Mouse (Mus musculus): ENCODE data around the gene Gm10260. TPM values are rescaled to one million over a fixed set of nuclear protein-coding genes. Genes with fewer than 3 reads are reported as not detected.

The Gm10260 gene
- 3.4 and 6.9 TPM in 2 replicates for polyA plus RNA-seq (2015; fragmentation: Nextera tagmentation; extraction: Ambion mirVana)

DNA sequence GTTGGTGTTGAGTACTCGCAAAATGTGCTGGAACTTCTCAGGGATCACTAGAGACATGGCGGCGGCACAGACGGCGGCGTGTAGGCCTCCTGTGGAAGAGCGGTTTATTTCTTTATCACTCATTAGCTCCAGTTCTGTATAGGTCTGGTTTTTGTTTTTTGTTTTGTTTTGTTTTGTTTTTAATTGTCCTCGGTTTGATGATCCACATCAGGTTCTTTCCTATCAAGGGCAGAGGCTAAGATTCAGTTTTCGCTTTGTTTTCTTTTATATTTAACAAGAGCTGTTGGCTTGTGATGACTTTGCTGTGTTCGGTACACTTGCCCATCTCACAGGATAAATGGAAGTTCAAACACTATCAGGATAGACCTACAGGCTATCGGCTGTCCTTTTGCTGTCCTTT is at the start of gene Gm10260:
Gm10260 (minus strand) TSS at position 101 of the 400 bp plus-strand sequence.
- Histone ChIP-seq H3K27ac (no peak within 1 kb of the TSS), H3K9me3 (replicated peaks) (no peaks in the 10 kb centered on the region), H3K4me3 (replicated peaks) (no peak within 1 kb of the TSS), H3K27me3 (no peaks in the 10 kb centered on the region), H3K36me3 (no peaks in the 10 kb centered on the region), H3K4me2 (no peak within 1 kb of the TSS), H3K4me1 (peaks cover 10% of the 10 kb centered on the region), H3K9ac (no peak within 1 kb of the TSS)
- WGBS: 97% methylated on average over 11 of the region's 11 CpGs
- no peak for ATAC-seq (replicated peaks; ENCODE audit: low FRiP score)

DNA sequence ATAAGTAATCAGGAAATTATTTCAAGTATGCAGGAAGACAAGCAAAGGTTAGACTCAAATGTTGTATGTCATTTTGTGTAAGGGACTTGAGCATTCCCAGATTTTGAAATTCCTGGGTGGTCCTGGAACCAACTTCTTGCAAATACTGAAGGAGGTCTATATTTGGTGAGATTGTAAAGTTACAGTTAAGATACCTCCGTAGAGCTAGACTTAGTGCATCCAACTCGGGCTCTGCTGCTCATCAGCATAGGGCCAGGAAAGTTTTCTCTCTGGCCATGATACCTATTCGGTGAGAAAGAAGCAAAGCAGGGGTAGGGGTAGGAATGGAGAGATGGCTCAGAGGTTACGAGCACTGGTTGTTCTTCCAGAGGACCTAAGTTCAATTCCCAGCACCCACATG is 49.4 kb upstream of the Gm10260 start:
- H3K9ac ChIP-seq: no peak overlapping the region
- H3K36me3 ChIP-seq: no peaks in the 10 kb centered on the region
- WGBS: 83% methylated on average over 4 of the region's 4 CpGs
- H3K4me1 ChIP-seq: peaks cover 11% of the 10 kb centered on the region
- no peak overlapping the region for H3K4me3 ChIP-seq (replicated peaks)
- H3K4me2 ChIP-seq: no peak overlapping the region
- no peak for ATAC-seq (replicated peaks; ENCODE audit: low FRiP score)
- H3K27me3 ChIP-seq: no peaks in the 10 kb centered on the region
- no peaks in the 10 kb centered on the region for H3K9me3 ChIP-seq (replicated peaks)
- H3K27ac ChIP-seq: no peak overlapping the region

DNA sequence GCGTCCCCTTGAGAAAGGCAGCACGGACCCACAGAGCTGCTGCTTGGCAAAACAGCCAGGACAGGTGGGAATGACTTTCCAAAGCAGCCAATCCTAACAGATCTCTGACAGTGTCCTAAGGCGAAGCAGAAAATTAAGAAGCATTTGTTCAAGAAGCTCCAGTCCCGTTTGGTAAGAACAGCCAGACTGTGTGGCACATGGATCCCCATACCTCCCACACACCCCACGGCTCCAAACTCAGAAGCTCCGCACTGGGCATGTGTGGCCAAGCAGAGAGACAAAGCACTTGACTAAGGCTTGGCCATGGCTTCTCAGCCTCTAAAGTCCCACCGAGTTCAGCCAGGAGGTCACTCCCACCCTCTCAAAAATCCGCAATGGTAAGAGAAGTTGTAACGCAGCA is 45.5 kb upstream of the Gm10260 start:
- WGBS: 63% methylated on average over 9 of the region's 9 CpGs
- Histone ChIP-seq H3K4me3 (replicated peaks) (no peak overlapping the region), H3K27me3 (no peaks in the 10 kb centered on the region), H3K4me2 (no peak overlapping the region), H3K4me1 (peaks cover 11% of the 10 kb centered on the region), H3K27ac (no peak overlapping the region), H3K9ac (no peak overlapping the region), H3K9me3 (replicated peaks) (no peaks in the 10 kb centered on the region), H3K36me3 (no peaks in the 10 kb centered on the region)
- no peak for ATAC-seq (replicated peaks; ENCODE audit: low FRiP score)

DNA sequence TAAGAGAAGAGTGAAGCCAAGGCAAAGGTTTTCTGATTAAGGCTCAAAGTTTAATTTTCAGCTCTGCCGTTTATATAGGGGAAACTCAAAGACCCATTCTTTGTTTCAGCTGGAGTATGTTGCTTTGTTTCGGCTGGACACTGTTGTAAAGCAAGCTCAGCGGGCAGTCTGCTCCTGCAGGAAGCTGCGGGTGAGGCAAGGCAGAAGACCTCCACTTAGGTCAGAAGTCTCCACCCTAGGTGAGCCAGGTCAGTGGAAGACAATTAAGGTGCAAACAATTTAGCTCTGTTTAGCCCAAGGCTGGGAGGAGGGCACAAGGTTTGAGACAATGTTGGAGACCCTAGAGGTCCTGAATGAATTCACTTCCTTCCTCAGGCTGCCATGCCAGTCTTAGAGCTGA is 42.0 kb upstream of the Gm10260 start:
- no peaks in the 10 kb centered on the region for H3K36me3 ChIP-seq
- peaks cover 8% of the 10 kb centered on the region for H3K4me1 ChIP-seq
- H3K27ac ChIP-seq: no peak overlapping the region
- H3K4me2 ChIP-seq: no peak overlapping the region
- H3K9me3 ChIP-seq (replicated peaks): no peaks in the 10 kb centered on the region
- H3K27me3 ChIP-seq: no peaks in the 10 kb centered on the region
- 74% methylated on average over 4 of the region's 4 CpGs for WGBS
- H3K4me3 ChIP-seq (replicated peaks): no peak overlapping the region
- H3K9ac ChIP-seq: no peak overlapping the region
- ATAC-seq (replicated peaks; ENCODE audit: low FRiP score): no peak

DNA sequence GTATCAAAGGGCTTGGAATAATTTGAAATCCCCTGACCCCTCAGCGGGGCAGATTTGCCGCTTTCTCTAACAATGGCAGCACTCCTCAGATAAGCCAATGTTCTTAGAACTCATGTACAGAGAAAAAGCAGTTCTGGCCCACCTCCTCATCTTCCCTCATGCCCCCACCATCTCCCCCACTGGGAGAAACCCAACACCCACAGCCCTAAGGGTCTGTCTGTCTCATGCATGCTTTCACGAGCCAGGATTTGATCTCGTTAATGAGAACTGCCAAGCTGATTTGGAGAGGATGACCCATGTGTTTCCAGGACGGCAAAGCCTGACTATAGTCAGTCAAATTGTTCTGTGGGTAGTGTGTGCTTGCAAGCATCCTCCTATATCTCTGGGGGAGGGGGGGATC is 37.0 kb upstream of the Gm10260 start:
- no peaks in the 10 kb centered on the region for H3K27me3 ChIP-seq
- no peaks in the 10 kb centered on the region for H3K36me3 ChIP-seq
- no peak for ATAC-seq (replicated peaks; ENCODE audit: low FRiP score)
- H3K4me3 ChIP-seq (replicated peaks): no peak overlapping the region
- no peak overlapping the region for H3K4me2 ChIP-seq
- H3K4me1 ChIP-seq: no peaks in the 10 kb centered on the region
- WGBS: 47% methylated on average over 5 of the region's 5 CpGs
- no peak overlapping the region for H3K27ac ChIP-seq
- no peak overlapping the region for H3K9ac ChIP-seq
- H3K9me3 ChIP-seq (replicated peaks): no peaks in the 10 kb centered on the region

DNA sequence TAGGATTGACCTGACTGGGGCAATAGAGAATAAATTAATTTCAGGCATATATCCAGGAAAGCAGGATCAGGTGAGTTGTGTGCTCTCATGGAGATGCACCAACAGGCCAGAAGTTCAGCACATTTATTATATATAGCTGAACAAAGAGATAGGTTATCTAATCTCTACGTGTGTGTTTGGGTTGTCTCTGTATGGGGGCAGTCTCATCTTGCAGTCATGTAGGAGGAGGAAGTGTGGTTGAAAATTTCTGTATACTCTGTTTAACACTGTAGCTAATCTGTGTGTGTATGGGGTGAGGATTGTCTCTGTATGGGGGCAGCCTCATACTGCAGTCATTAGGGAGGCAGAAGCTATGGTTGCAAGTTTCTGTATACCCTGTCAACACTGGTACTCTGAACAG is 34.3 kb upstream of the Gm10260 start:
- no peak for ATAC-seq (replicated peaks; ENCODE audit: low FRiP score)
- no peaks in the 10 kb centered on the region for H3K27me3 ChIP-seq
- no peak overlapping the region for H3K27ac ChIP-seq
- WGBS: 59% methylated on average over 1 of the region's 1 CpGs
- peaks cover 10% of the 10 kb centered on the region; the same call in 1 of the 2 replicates for H3K4me1 ChIP-seq
- no peaks in the 10 kb centered on the region for H3K36me3 ChIP-seq
- no peak overlapping the region for H3K4me3 ChIP-seq (replicated peaks)
- no peaks in the 10 kb centered on the region for H3K9me3 ChIP-seq (replicated peaks)
- no peak overlapping the region for H3K9ac ChIP-seq
- no peak overlapping the region for H3K4me2 ChIP-seq

DNA sequence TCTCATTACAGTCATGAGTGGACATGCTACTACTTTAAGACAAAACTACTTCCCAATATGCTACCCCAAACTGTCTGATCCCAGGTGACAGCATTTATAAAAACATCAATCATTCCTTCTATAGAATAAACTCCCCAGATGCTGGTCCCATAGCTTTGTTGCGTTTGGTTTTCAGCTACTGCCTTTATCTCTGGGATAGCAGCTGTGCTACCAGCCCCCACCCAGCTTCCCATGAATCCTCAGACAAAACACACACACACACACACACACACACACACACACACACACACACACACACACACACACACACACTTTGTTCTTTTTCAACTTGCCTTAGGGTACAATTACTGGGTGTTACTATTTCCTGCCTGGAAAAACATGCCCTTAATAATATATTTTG is 33.5 kb upstream of the Gm10260 start:
- no peak overlapping the region for H3K4me2 ChIP-seq
- 80% methylated on average over 1 of the region's 1 CpGs for WGBS
- no peak overlapping the region for H3K4me3 ChIP-seq (replicated peaks)
- no peaks in the 10 kb centered on the region for H3K27me3 ChIP-seq
- H3K36me3 ChIP-seq: no peaks in the 10 kb centered on the region
- H3K9me3 ChIP-seq (replicated peaks): no peaks in the 10 kb centered on the region
- ATAC-seq (replicated peaks; ENCODE audit: low FRiP score): no peak
- H3K27ac ChIP-seq: no peak overlapping the region
- H3K4me1 ChIP-seq: peaks cover 12% of the 10 kb centered on the region; the same call in 1 of the 2 replicates
- H3K9ac ChIP-seq: no peak overlapping the region

DNA sequence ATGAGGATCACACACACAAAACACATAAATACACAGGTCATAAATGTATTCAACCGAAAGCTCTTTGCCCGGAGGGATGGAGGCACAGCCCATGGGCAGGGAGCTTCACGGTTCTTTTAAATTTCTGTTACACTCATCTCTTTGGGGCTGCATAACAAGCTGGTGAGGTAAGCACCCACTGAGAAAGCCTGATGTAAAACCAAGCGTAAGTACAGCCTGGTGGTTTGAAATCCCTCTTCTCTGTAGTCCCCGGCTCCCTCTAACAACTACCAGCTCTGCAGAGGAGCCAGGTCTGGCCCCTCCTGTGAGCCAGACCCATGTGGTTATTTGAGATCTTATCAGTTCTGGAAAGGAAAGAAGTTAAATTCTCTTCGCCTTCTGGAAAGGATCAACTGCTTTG is 31.2 kb upstream of the Gm10260 start:
- Histone ChIP-seq H3K9me3 (replicated peaks) (no peaks in the 10 kb centered on the region), H3K27ac (no peak overlapping the region), H3K9ac (no peak overlapping the region), H3K4me2 (no peak overlapping the region), H3K4me1 (peaks cover 12% of the 10 kb centered on the region; the same call in 1 of the 2 replicates), H3K27me3 (no peaks in the 10 kb centered on the region), H3K36me3 (no peaks in the 10 kb centered on the region), H3K4me3 (replicated peaks) (no peak overlapping the region)
- WGBS: 32% methylated on average over 6 of the region's 6 CpGs
- ATAC-seq (replicated peaks; ENCODE audit: low FRiP score): no peak

DNA sequence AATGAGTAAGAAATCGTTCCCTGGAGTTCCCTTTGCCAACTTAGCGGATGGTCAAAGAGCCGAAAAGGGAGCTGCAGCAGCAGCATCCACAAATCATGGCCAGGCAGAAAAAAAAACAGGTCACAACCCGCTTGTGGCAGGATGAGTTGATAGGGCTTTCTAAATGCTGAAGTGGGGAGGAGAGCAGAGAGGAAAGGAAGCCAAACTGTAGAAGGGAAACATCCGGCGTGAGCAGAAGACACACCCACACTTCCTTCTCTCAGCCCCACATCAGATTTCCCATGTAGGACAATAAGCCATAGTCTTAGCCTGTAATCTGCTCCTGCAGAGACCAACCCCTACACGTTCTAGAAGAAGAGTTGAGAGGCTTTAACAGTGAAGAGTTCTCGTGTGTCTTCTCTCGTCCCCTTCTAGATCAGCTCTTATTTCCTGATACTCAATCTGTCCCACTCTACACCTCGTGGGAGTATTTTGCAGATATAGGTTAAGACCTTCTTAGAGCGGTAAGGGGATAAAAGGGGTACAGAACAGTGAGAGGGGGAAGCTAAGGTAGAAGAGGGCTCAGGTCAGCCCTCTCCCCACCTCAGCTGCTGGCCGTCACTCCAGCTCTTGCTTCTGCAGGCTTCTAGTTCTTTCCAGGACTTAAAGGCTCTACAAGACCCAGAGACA is 29.5 kb upstream of the Gm10260 start:
- Histone ChIP-seq H3K9me3 (replicated peaks) (no peaks in the 10 kb centered on the region), H3K4me2 (no peak overlapping the region), H3K4me1 (peaks cover 16% of the 10 kb centered on the region), H3K27ac (no peak overlapping the region), H3K36me3 (no peaks in the 10 kb centered on the region), H3K4me3 (replicated peaks) (no peak overlapping the region), H3K27me3 (no peaks in the 10 kb centered on the region), H3K9ac (no peak overlapping the region)
- WGBS: 41% methylated on average over 12 of the region's 12 CpGs
- no peak for ATAC-seq (replicated peaks; ENCODE audit: low FRiP score)

DNA sequence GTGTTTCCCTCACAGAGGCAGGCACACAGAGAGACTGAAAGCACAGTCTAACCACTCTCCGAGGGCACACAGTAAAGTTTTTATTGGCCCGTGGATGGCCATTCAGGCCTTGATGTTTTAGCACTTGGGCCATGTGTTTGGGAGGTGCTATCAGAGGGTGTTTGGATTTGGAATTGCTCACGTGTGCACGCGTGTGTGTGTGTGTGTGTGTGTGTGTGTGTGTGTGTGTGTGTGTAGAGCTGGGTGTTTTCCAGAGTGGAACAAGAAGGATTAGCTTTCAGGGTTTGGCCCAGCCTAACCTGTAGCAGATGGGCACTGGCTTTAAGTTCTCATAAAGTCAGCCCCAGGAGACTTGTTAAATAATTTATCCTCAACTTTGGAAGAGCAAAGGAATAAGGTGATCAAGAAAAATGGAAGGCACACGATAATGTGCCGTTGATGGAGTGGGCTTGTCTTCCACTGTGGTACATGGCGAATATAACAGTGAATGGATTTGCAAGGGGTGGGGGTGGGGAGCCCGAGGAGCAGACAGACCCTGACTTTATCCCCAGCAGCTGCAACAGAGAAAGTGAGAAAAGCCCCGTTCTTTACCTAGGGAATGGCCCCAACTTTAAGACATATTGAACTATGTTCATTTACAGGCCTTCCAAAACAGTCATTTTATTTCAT is 24.9 kb upstream of the Gm10260 start:
- no peak overlapping the region for H3K4me3 ChIP-seq (replicated peaks)
- no peaks in the 10 kb centered on the region for H3K36me3 ChIP-seq
- no peaks in the 10 kb centered on the region for H3K27me3 ChIP-seq
- 51% methylated on average over 10 of the region's 10 CpGs for WGBS
- ATAC-seq (replicated peaks; ENCODE audit: low FRiP score): no peak
- H3K27ac ChIP-seq: no peak overlapping the region
- H3K4me1 ChIP-seq: peaks cover 21% of the 10 kb centered on the region
- no peaks in the 10 kb centered on the region for H3K9me3 ChIP-seq (replicated peaks)
- H3K9ac ChIP-seq: no peak overlapping the region
- H3K4me2 ChIP-seq: no peak overlapping the region

DNA sequence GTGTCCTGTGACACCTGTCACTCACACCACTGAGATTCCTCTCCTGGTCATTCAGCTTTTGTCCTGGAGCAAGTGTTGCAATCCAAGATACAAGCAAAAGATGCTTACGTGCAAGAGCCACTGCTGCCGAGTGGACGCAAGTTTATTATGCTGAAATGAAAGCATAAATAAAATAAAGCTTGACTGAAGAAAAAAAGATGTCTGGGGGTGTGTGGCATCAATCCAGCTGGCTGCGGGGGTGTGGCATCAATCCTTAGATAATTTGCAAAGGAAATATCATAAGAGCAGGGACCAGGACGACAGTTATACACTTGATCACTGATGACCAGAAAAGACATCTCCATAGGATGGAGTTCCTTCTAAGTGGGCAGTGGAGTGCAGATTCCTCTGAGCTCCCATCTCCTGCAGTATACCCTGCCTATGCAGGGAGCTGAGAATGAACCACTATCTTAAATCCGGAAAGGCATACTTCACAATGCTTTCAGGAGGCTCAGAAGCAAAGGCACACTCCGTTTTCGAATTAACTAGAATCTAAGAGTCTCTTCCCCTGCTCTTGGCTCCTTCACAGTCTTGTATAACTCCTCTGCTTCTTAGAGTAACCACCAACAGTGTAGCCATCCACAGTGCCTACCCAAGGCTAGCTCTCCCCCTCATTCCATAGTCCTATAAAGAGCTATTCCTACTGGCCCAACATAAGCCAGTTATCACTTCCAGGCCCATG is 23.2 kb upstream of the Gm10260 start:
- H3K9ac ChIP-seq: no peak overlapping the region
- H3K27ac ChIP-seq: no peak overlapping the region
- 90% methylated on average over 8 of the region's 8 CpGs for WGBS
- H3K4me1 ChIP-seq: peaks cover 23% of the 10 kb centered on the region
- H3K9me3 ChIP-seq (replicated peaks): no peaks in the 10 kb centered on the region
- no peaks in the 10 kb centered on the region for H3K36me3 ChIP-seq
- H3K27me3 ChIP-seq: no peaks in the 10 kb centered on the region
- no peak for ATAC-seq (replicated peaks; ENCODE audit: low FRiP score)
- H3K4me3 ChIP-seq (replicated peaks): no peak overlapping the region
- no peak overlapping the region for H3K4me2 ChIP-seq

DNA sequence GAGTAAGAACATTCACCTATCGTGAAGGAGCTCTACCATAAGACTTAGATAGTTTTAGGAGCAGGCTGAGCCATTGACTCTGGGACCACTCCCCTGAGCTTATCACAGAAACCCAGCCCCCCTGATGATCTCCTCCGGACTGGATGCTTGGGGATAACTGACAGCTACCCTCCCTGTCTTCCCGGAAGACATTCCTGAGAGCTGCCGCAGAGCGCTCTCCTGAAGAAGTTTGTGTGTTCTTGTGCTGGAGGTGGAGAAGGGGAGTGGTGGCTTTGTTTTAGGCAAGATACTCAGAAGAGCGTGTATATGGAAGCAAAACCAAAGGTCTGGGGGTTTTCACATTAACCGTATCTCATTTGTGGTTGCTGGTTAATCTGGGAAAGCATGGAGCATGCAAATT is 21.6 kb upstream of the Gm10260 start:
- no peaks in the 10 kb centered on the region for H3K9me3 ChIP-seq (replicated peaks)
- H3K4me1 ChIP-seq: peaks cover 26% of the 10 kb centered on the region
- 54% methylated on average over 7 of the region's 7 CpGs for WGBS
- H3K4me2 ChIP-seq: no peak overlapping the region
- no peaks in the 10 kb centered on the region for H3K27me3 ChIP-seq
- no peak overlapping the region for H3K9ac ChIP-seq
- ATAC-seq (replicated peaks; ENCODE audit: low FRiP score): no peak
- no peak overlapping the region for H3K27ac ChIP-seq
- no peak overlapping the region for H3K4me3 ChIP-seq (replicated peaks)
- no peaks in the 10 kb centered on the region for H3K36me3 ChIP-seq

All from kidney, embryonic 15.5 days (tissue).